Mouse (Mus musculus) myocyte (in vitro differentiated cells): ENCODE measurements around the gene Stpg4.

Experiments used
- CEBPB ChIP-seq: IDR thresholded peaks from 2 replicates; pipeline ENCODE4 v1.6.1; 2011; ENCODE audit warnings: mild to moderate bottlenecking, moderate library complexity; ENCODE audit not compliant: poor library complexity, insufficient read depth, severe bottlenecking
- MYOD1 ChIP-seq, 3 experiments: IDR thresholded peaks; one replicate each; pipeline ENCODE4 v1.6.1; 2011; ENCODE audit warnings: control low read depth in 2 of 3, low read depth in 2 of 3, mild to moderate bottlenecking in 2 of 3, moderate library complexity in 1 of 3; ENCODE audit not compliant: insufficient read length in 2 of 3, control insufficient read depth in 1 of 3
- MYOG ChIP-seq, 3 experiments: IDR thresholded peaks; one replicate each; pipeline ENCODE4 v1.6.1; 2011; ENCODE audit warnings: control low read depth in 2 of 3, low read depth in 2 of 3, mild to moderate bottlenecking in 2 of 3; ENCODE audit not compliant: insufficient read length in 2 of 3, control insufficient read depth in 1 of 3, insufficient read depth in 1 of 3
- POLR2A ChIP-seq: IDR thresholded peaks from one replicate; pipeline ENCODE4 v1.6.1; 2011; ENCODE audit warnings: low read depth, mild to moderate bottlenecking, control low read depth, moderate library complexity; ENCODE audit not compliant: insufficient read length
- POLR2AphosphoS2 ChIP-seq: IDR thresholded peaks from one replicate; pipeline ENCODE4 v1.6.1; 2011; ENCODE audit warnings: low read depth, control low read depth; ENCODE audit not compliant: insufficient read length
- USF1 ChIP-seq: IDR thresholded peaks from one replicate; pipeline ENCODE4 v1.6.1; 2011; ENCODE audit warnings: low read depth, mild to moderate bottlenecking, control low read depth, moderate library complexity

- no peak for TF ChIP-seq POLR2A
- TF ChIP-seq USF1, result no peak
- no peak for TF ChIP-seq MYOG (IDR thresholded peaks at IDR 0.05; ENCODE audit: control insufficient read depth in 1 of 3, insufficient read depth in 1 of 3, insufficient read length in 2 of 3, low read depth in 2 of 3)
- TF ChIP-seq MYOD1 (IDR thresholded peaks at IDR 0.05; ENCODE audit: control insufficient read depth in 1 of 3, insufficient read length in 2 of 3, low read depth in 2 of 3), result peak in 1 of 3 experiments; percentile 27
- TF ChIP-seq CEBPB, result no peak
- TF ChIP-seq POLR2AphosphoS2, result no peak
These were observed 47.7 kb downstream of the Stpg4 start for GRCm38 (mm10) chr17:87379821-87380220.
